Mouse (Mus musculus) heart, postnatal 0 days (tissue): Measurements from ENCODE around the gene Mgat2. TPM values are rescaled to one million over a fixed set of nuclear protein-coding genes. Genes with fewer than 3 reads are reported as not detected.

Experiments used
- ATAC-seq: fragments of 200-750 bp; cut with Nextera tagmentation; 2 replicates; pipeline ENCODE4 v1.8.0; 2017; ENCODE audit warnings: low read depth, moderate number of reproducible peaks, moderate library complexity; ENCODE audit not compliant: insufficient read depth
- DNase-seq: peaks from one replicate; pipeline ENCODE4 v3.0.0-alpha.2; 2016; ENCODE audit warnings: low spot score
- H3K27ac ChIP-seq: fragments of 300-500 bp; sonication (generic); 2 replicates; pipeline ENCODE4 v1.5.1; 2014; ENCODE audit warnings: low read depth, mild to moderate bottlenecking
- H3K27me3 ChIP-seq: fragments of 300-500 bp; sonication (generic); 2 replicates; pipeline ENCODE4 v1.6.1; 2014; ENCODE audit warnings: low read length, mixed read lengths; ENCODE audit not compliant: control insufficient read depth, insufficient read depth
- H3K36me3 ChIP-seq: fragments of 300-500 bp; sonication (generic); replicated peaks from 2 replicates; pipeline ENCODE4 v1.6.1; 2014; ENCODE audit warnings: low read length, mixed read lengths; ENCODE audit not compliant: control insufficient read depth, insufficient read depth
- H3K4me1 ChIP-seq: fragments of 300-500 bp; sonication (generic); 2 replicates; pipeline ENCODE4 v1.6.1; 2014; ENCODE audit warnings: antibody characterized with exemption; ENCODE audit not compliant: control insufficient read depth, insufficient read depth
- H3K4me2 ChIP-seq: fragments of 300-500 bp; sonication (generic); 2 replicates; pipeline ENCODE4 v1.6.1; 2014; ENCODE audit warnings: low read depth, mild to moderate bottlenecking, low read length, moderate library complexity
- H3K4me3 ChIP-seq: fragments of 300-500 bp; sonication (generic); 2 replicates; pipeline ENCODE4 v1.5.1; 2014; ENCODE audit warnings: low read depth, low read length
- H3K9ac ChIP-seq: fragments of 300-500 bp; sonication (generic); replicated peaks from 2 replicates; pipeline ENCODE4 v1.6.1; 2014; ENCODE audit warnings: low read depth, low read length, mixed read lengths
- H3K9me3 ChIP-seq: fragments of 300-500 bp; sonication (generic); replicated peaks from 2 replicates; pipeline ENCODE4 v1.6.1; 2016; ENCODE audit warnings: low read length; ENCODE audit not compliant: control insufficient read depth
- CTCF ChIP-seq: IDR thresholded peaks from 2 replicates; pipeline ENCODE4 v1.5.1; 2016; ENCODE audit warnings: antibody characterized with exemption, control low read depth, low read depth
- EP300 ChIP-seq: IDR thresholded peaks from 2 replicates; pipeline ENCODE4 v1.6.1; 2016; ENCODE audit warnings: antibody characterized with exemption, low read depth
- WGBS: fragments of 180-500 bp; shearing (Covaris S2); extraction: QIAGEN DNeasy Blood & Tissue Kit; methylation state at CpG from one replicate; pipeline ENCODE4 v1.1.7; 2014; 5-methylcytosine and 5-hydroxymethylcytosine counted together
- polyA plus RNA-seq: library from polyadenylated mRNA; unstranded; fragments of >200 nt; fragmentation: Nextera tagmentation; extraction: Ambion mirVana; gene quantifications from 2 replicates; pipeline ENCODE4 v1.2.1, GENCODE M21; 2015
- total RNA-seq: library from RNA; depleted of rRNA; stranded (reverse); fragments of >200 nt; gene quantifications from 2 replicates; pipeline ENCODE4 v1.2.3, GENCODE M21; 2014; ENCODE audit warnings: low replicate concordance; rRNA removed

Mgat2 gene
- total RNA-seq (43.1 and 55.0 TPM in 2 replicates), polyA plus RNA-seq (28.2 and 29.9 TPM in 2 replicates)

DNA sequence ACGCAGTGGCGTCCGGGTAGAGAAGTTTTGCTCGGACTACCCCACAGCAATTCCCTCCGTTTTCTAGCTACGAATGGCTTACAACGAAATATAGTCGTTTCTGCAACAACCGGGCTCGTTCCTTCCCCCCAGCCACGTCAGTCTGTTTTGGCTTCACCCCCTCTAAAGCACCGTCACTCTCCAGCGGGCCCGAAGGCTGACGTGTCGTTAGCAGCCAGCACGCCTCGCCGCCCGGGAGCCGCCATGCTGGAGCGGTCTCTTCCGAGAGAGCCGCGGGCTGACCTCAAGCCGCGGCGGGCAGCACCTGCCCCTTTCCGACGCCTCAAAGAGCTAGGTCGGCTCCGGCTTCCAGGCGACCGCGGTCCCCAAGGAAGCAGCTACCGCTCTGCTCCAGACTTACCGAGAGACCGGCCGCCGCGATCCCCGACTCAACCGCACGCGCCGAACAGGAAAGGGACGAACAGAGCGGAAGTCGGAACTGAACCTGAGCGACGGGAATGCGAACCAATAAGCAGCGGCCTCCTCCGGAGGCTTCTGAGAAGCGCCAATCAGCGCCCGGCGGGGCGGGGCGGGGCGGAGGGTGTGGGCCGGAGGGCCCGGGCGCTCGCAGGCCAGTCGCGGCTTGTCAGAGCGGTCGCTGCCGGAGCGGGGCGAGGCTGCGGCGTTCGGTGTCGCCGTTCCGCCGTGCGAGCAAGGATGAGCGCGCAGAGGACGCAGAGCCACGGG, at the start of gene Mgat2, which contains the start of gene Rpl36al:
Gene Mgat2 (plus strand): TSS at position 575 of the 726 bp plus-strand sequence.
Gene Rpl36al (minus strand): TSS at position 501 of the 726 bp plus-strand sequence.
- Histone ChIP-seq H3K9me3 (no peaks in the 10 kb centered on the region), H3K36me3 (peaks cover 12% of the 10 kb centered on the region; the same call in 1 of the 2 replicates), H3K4me1 (peaks cover 21% of the 10 kb centered on the region), H3K4me2 (peak within 1 kb of the TSS; percentile 97), H3K27ac (peak within 1 kb of the TSS; percentile 91), H3K4me3 (peak within 1 kb of the TSS; percentile 84), H3K27me3 (no peaks in the 10 kb centered on the region), H3K9ac (peak within 1 kb of the TSS; percentile 85)
- TF ChIP-seq CTCF (no peak), EP300 (no peak)
- DNase-seq (peak; percentile 97), ATAC-seq (peak; percentile 99)
- WGBS, result under 1% methylated on average over 81 of the region's 84 CpGs

DNA sequence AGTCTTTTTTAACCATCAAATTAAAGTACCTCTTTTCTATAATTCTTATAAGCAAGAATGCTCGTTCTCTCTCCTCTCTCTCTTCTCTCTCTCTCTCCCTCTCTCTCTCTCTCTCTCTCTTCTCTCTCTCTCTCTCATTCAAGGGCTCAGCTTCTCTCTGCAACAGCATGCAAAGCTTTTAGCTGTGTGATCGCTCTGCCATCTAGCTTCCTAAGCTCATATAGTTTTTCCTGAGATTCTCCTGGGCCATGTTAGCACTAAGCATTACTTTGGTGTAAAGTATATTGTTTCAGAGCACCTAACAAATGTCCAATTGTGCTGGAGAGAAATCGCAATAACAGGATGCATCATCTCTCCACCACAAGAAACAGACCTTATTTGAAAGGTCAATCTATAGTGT, 44.8 kb upstream of the Mgat2 start:
- no peaks in the 10 kb centered on the region for H3K27me3 ChIP-seq
- WGBS, result 76% methylated on average over 3 of the region's 3 CpGs
- H3K9me3 ChIP-seq, result no peaks in the 10 kb centered on the region
- no peak overlapping the region for H3K4me2 ChIP-seq
- no peaks in the 10 kb centered on the region for H3K36me3 ChIP-seq
- no peak overlapping the region for H3K27ac ChIP-seq
- ATAC-seq (no peak), DNase-seq (no peak)
- no peak overlapping the region for H3K4me3 ChIP-seq
- TF ChIP-seq CTCF (no peak), EP300 (no peak)
- no peak overlapping the region for H3K9ac ChIP-seq
- H3K4me1 ChIP-seq, result no peaks in the 10 kb centered on the region

DNA sequence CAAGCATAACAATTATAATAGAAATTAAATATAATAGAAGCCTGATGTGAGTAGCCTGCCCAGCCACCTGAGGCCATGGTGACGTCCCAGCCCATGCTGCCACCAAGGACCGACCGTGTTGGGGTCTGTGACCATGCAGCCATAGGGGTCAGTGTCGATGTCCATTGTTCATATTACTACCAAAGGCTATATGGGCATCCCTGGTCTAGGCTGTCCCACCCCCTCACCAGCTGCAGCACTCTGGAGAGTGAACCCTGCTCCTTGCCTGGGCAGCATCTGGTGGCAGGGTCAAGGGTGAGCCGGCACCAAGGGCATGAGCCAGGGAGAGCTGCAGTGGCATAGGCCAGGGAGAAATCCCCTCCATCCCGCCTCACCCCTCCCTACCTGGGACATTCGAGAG, 44.1 kb upstream of the Mgat2 start:
- H3K4me1 ChIP-seq, result no peaks in the 10 kb centered on the region
- no peak overlapping the region for H3K9ac ChIP-seq
- H3K4me2 ChIP-seq, result no peak overlapping the region
- TF ChIP-seq CTCF, result no peak
- TF ChIP-seq EP300, result no peak
- H3K27me3 ChIP-seq, result no peaks in the 10 kb centered on the region
- H3K36me3 ChIP-seq, result no peaks in the 10 kb centered on the region
- WGBS, result 79% methylated on average over 7 of the region's 7 CpGs
- no peaks in the 10 kb centered on the region for H3K9me3 ChIP-seq
- H3K27ac ChIP-seq, result no peak overlapping the region
- no peak for ATAC-seq
- H3K4me3 ChIP-seq, result no peak overlapping the region
- no peak for DNase-seq

DNA sequence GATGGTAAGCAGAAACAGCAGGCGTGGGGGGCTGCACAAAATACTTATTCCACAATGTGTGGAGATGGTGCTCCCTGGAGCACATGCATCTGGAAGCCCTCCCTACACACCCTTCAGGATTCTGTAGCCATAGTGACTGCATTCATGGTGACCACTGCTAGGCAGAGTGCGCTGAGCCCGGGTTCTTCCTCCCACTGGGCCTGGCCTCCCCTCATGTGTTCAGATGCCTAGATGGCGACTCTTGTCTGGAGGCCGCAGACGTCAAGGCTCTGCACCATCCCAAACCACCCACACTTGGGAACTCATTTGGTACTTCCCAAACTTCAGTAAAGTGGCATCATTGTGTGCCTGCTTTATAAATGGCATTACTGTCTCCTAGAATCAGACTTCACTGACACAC, 40.5 kb upstream of the Mgat2 start:
- no peak for ATAC-seq
- H3K27me3 ChIP-seq, result no peaks in the 10 kb centered on the region
- WGBS, result 85% methylated on average over 6 of the region's 6 CpGs
- no peaks in the 10 kb centered on the region for H3K4me1 ChIP-seq
- no peaks in the 10 kb centered on the region for H3K9me3 ChIP-seq
- DNase-seq, result no peak
- H3K9ac ChIP-seq, result no peak overlapping the region
- H3K4me3 ChIP-seq, result no peak overlapping the region
- H3K27ac ChIP-seq, result no peak overlapping the region
- H3K36me3 ChIP-seq, result no peaks in the 10 kb centered on the region
- TF ChIP-seq EP300 (no peak), CTCF (no peak)
- no peak overlapping the region for H3K4me2 ChIP-seq

- H3K27ac ChIP-seq, result no peak overlapping the region
- 78% methylated on average over 5 of the region's 5 CpGs for WGBS
- no peak for DNase-seq
Measured at GRCm38 (mm10) chr12:69147166-69147735, 36.7 kb upstream of the Mgat2 start.

More at GRCm38 (mm10) chr12:69147166-69147735, 36.7 kb upstream of the Mgat2 start:
- Histone ChIP-seq H3K4me2 (no peak overlapping the region), H3K27me3 (no peaks in the 10 kb centered on the region), H3K4me1 (no peaks in the 10 kb centered on the region), H3K9me3 (no peaks in the 10 kb centered on the region), H3K4me3 (no peak overlapping the region), H3K36me3 (no peaks in the 10 kb centered on the region), H3K9ac (no peak overlapping the region)
- ATAC-seq, result peak; percentile 30; the same call in 1 of the 2 replicates
- TF ChIP-seq EP300 (no peak), CTCF (no peak)
